Mouse (Mus musculus): ENCODE measurements around the gene Rassf1.
"Not testable (repeated sequence)": the region's sequence is repeated elsewhere in the genome, so short reads cannot be mapped to it uniquely, and the experiment has no call there.

DNA sequence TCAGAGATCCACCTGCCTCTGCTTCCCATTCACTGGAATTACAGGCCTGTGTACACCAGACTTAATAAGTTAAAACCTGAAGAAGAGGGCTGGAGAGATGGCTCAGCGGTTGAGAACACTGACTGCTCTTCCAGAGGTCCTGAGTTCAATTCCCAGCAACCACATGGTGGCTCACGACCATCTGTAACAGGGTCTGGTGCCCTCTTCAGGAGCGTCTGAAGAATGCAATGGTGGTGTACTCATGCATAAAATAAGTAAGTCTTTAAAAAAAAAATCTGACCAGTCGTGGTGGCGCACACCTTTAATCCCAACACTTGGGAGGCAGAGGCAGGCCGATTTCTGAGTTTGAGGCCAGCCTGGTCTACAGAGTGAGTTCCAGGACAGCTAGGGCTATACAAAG, 22.4 kb downstream of the Rassf1 start:
- TF ChIP-seq CTCF (IDR thresholded peaks at IDR 0.05; ENCODE audit: control insufficient read depth, insufficient read depth, insufficient replicate concordance, low read depth, low read length); POLR2A (IDR thresholded peaks at IDR 0.05; ENCODE audit: control insufficient read depth, low read depth, low read length): not testable (repeated sequence)

All from testis, adult 2 months (tissue).